Mouse (Mus musculus): ENCODE measurements around the gene Rer1.

Gene Rer1

DNA sequence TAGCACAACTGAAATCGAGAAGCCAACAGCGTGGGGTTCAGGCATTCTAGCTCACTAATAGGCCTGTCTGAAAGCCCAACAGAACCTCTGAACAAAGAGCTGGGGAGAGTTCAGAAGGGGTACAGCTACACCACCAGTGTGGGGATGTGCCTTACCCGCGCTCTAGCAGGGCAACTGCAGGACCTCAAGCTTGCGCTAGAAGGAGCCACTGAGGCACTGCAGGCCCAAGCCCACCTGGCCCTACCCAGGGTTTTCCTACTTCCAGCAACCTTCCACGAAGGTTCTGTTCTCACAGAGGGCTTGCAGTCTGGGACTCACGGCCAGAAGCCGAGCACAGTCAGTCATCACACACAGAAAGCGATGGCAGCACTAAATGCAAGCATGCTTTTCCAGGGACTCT lies 11.0 kb downstream of the Rer1 start:
- DNase-seq (ENCODE audit: low read depth) = no peak

DNA sequence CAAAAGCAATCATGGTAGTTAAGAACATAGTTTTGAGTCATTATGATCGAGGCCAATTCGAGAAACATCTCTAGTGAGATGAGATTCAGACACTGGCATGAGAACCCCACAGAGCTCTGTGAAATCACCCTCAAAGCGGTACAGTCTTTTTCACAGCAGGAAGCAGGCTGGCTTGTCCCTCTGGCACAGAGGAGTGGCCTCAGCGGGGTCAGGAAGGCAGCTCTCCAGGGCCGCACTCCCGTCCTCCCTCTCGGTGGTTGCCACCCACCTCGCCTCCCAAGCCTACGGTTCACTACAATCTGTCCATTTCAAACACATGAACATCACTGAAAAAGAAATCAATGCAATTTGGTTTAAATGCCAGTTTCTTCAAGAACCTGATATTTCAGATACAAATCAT lies 11.8 kb downstream of the Rer1 start:
- DNase-seq (ENCODE audit: low read depth) = no peak

GRCm38 (mm10) chr4:155070921-155071320 lies 15.3 kb downstream of the Rer1 start:
- DNase-seq (ENCODE audit: low read depth) = no peak

GRCm38 (mm10) chr4:155070199-155070598 lies 16.0 kb downstream of the Rer1 start:
- no peak for DNase-seq (ENCODE audit: low read depth)

DNA sequence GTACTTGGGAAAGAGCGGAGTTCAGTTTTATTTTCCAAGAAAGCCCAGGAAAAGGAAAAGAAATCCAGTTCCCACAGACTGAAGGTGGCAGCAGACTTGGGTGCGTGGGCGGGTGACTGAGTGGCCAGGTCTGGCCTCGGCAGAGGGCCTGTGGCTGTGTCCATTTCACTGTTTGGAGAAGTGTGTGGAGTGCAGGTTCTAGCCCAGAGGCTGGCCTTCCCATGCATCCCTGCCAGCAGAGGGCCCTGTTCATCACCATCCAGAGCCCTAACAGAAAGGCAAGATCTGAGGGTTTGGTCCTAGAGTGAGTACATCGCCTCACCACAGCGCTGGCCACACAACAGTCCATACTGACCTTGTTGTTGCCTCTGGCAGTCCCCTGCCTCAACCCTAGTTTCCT lies 17.0 kb downstream of the Rer1 start:
- peak; percentile 57 for DNase-seq (ENCODE audit: low read depth)

DNA sequence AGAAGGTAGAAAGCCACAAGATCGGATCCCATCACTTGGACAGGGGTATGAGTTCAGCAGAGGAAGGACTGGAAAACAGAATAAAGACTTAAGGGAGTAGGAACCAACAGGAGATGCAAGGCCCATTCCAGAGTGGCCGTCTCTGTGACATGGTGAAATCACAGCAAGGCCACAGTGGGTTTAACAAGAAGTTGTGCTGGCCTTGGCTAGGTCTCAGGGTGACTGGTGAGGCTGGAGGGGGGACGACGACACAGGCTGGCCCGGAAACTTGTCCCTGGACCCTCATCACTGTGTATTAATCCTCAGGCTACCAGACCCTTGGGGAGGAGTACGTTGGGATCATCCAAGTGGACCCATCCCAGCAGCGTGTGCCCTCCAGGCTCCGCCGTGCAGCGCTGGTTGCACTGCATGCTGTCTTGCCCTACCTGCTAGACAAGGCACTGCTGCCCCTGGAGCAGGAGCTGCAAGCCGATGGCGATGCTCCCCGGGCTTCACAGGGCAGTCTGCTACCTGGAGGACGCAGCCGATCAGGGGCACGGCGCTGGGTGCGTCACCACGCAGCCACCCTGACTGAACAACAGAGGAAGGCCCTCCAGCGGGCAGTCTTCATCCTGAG lies 17.7 kb downstream of the Rer1 start:
- no peak for DNase-seq (ENCODE audit: low read depth)

DNA sequence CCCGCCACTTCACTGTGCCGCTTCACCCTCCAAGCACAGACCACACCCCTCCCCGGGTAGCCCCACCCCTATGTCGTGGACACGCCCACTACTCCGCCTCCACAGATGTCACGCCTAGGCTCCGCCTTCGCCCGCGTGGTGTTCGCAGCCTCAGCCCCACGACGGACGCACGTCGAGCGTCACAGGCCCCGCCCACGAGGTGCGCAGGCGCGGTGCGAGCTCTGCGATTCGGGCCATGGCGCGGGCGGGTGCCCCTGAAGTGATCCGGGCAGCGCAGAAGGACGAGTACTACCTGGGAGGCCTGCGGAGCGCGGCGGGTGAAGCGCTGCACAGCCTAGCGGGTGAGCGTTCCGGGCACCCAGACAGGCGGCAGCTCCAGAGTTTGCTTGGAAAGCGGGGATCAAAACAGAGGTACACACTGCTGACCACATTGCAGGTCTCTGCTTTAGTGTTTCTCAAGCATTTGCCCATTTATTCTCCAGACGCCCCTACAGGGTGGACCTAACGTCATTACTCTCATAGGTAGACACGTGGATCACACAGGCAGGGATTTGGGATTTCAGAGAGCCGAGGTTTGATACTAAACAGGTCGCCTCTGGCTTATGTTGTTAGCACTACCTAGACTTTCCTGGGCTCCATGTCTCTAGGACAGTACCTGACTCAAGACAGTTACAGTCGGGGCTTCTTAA lies 19.2 kb downstream of the Rer1 start, which contains the start of gene Pex10:
Pex10 (plus strand) TSS at position 183 of the 689 bp plus-strand sequence.
- peak; percentile 98 for DNase-seq (ENCODE audit: low read depth)

- DNase-seq (ENCODE audit: low read depth) = peak; percentile 93
Measured at GRCm38 (mm10) chr4:155065970-155066833, 20.0 kb downstream of the Rer1 start.

- no peak for DNase-seq (ENCODE audit: low read depth)
Measured at GRCm38 (mm10) chr4:155064474-155064873, 21.7 kb downstream of the Rer1 start.

GRCm38 (mm10) chr4:155063895-155064294 lies 22.3 kb downstream of the Rer1 start:
- DNase-seq (ENCODE audit: low read depth) = no peak

DNA sequence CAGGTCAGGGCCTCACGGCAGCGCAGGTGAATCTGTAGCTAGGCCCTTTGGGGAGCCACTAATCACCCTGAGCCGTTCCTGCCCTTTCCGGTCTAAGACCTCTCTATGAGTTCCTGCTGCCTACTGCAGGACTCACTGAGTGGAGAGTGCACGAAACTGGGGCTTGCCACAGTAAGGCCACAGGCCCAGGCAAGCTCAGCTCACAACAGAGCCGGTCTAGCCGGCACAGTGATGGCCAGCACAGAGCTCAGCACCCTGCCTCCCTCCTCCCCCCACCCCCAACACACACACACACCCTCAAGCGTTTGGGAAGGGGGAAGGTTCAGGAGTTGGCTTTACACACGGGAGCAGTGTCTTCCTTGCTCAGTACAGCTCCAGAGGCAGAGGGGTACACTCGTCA lies 27.9 kb downstream of the Rer1 start:
- no peak for DNase-seq (ENCODE audit: low read depth)

- no peak for DNase-seq (ENCODE audit: low read depth)
Measured at GRCm38 (mm10) chr4:155056724-155057123, 29.5 kb downstream of the Rer1 start, which contains the start of gene Plch2. Gene Plch2 (minus strand): TSS chr4:155056784.

DNA sequence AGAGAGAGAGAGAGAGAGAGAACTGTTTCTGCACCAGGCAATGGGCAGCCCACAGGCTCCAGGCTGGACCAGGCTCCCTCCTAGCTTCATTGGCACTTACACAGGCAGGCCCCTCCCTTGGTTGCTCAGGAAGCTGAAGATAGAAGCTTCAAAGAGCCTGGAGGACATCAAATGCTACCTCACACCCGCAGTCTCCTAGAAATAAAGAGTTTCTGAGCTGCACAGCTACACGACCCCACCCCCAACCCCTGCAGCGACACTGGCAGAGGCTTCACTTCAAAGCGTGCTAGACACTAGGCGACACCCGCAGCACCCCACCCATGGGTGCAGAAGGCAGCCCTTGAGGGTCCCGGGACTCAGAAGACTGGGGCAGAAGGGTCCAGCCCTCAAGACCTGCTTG lies 36.1 kb downstream of the Rer1 start:
- DNase-seq (ENCODE audit: low read depth) = no peak

DNA sequence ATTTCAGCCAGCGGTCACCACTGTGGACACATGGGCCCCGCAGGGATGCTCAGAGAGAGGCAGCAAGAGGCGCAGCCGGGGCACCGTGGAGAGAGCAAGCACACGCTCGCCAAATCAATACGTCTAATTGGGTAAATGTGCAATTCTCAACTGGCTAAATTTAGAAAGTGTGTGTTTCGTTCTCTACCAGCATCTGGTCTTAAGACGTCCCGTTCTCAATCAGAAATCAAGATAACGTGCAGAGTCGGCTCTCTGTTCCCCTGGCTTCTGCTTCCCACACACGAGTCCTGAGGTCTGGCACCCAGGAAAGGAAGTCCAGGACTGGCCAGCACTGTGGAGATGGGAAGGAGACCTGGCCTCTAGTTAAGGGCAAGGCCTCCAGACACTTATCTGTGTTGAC lies 39.5 kb downstream of the Rer1 start:
- no peak for DNase-seq (ENCODE audit: low read depth)

DNA sequence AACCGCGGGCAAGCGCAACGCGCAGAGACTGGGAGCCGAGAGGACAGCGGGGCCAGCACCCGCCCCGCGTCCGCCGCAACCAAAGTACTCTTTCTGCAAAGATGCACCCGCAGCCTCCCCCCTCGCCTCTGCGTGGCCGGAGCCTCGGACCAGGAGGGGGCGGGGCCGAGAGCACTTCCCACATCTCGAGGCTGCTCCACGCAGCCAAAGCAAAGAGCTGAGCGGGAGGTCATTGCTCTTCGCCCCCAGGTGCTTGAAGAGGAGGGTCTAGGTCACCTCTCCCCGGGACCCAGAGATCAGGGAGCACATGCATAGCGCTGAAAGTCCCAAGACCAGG lies 42.9 kb downstream of the Rer1 start:
- DNase-seq (ENCODE audit: low read depth) = no peak

- no peak for DNase-seq (ENCODE audit: low read depth)
Measured at GRCm38 (mm10) chr4:155042606-155043288, 43.4 kb downstream of the Rer1 start.

DNA sequence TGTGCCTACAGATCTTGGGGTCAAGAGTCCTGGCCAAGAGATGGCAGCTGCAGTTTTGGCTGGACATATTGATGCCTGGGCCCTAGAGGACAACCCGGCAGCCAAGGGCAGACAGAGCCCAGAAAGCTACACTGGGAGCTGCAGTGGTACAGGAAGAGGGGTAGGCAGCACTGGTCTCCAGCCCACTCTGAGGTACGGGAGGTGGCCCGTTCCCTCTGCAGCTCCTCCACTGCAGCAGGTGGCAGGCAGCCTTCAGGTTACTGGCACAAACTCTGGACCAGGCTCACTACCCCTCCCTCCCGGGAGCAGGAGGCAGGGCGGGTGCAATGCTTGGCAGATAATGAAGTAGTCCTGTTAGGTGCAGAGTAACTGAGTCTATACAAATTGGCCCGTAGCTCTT lies 45.5 kb downstream of the Rer1 start:
- no peak for DNase-seq (ENCODE audit: low read depth)

GRCm38 (mm10) chr4:155040197-155040596 lies 46.0 kb downstream of the Rer1 start:
- DNase-seq (ENCODE audit: low read depth) = no peak

GRCm38 (mm10) chr4:155034787-155035186 lies 51.4 kb downstream of the Rer1 start:
- no peak for DNase-seq (ENCODE audit: low read depth)

DNA sequence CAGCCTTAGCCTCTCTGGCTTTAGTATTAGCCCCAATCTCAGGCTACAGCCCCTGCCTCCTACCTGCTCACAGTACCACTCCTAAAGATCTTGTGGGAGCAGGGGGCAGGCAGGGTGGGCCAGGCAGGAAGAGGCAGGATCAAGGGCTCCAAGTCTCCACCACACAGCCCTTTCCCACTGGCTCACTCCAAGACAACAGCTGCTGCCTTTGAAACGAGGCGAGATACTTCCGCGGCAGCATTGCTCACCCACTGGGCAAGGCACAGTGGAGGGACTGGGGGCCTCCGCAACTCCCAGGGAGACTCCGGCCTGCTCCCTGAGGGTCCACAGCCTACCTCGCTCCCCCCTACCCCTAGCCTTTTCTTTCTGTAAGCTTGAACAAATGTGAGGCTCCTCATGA lies 52.0 kb downstream of the Rer1 start:
- no peak for DNase-seq (ENCODE audit: low read depth)

DNA sequence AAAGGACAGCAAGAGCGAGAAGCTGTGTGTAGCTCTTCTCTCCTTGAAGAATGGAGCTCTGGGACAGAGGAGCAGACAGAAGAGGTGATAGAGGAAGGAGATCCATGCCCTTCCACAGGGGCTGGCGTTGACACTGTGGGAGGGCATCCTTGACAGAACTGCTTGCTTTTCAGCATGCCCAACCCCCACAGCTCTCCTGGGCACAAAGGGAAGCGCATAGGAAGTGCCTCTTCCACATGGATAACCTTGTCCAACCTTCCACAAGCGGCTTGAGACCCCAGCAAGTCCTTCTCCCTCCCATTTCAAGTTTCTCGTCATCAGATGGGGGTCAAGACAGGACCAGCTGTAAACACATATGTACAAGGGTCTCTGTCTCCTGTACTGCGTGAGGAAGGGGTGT lies 53.1 kb downstream of the Rer1 start:
- no peak for DNase-seq (ENCODE audit: low read depth)
